Mouse (Mus musculus): ENCODE measurements at regions not wholly inside any gene's neighbourhood (a gene's known extent, or its start where the extent isn't known, plus 50 kb on each side); places are given as distances from the start of the nearest gene placed in this dataset.
"Not testable (repeated sequence)": the region's sequence is repeated elsewhere in the genome, so short reads cannot be mapped to it uniquely, and the experiment has no call there.

GRCm38 (mm10) chr13:26865930-26866555, 96.1 kb upstream of the Hdgfl1 start:
- DNase-seq (ENCODE audit: low spot score in 2 of 2), result no peak

DNA sequence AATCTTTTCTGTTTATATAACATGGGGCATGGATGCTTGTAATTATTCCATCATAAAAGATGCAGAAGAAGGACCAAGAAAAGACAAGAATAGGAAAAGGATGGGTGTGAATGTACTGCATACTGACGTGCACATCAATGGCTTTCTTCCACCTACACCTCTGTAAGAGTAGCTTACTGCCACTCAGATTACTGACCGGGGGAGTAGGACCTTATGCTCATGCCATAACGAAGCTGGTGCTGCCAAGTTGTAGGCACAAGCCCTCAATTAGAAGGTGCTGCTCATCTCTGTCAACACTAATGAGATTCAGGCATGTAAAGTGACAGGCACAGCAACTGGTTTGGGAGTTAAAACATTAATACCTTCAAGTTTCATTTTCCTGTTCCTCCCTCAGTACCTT, 97.8 kb upstream of the Hdgfl1 start:
- DNase-seq (ENCODE audit: low spot score in 2 of 2), result no peak

DNA sequence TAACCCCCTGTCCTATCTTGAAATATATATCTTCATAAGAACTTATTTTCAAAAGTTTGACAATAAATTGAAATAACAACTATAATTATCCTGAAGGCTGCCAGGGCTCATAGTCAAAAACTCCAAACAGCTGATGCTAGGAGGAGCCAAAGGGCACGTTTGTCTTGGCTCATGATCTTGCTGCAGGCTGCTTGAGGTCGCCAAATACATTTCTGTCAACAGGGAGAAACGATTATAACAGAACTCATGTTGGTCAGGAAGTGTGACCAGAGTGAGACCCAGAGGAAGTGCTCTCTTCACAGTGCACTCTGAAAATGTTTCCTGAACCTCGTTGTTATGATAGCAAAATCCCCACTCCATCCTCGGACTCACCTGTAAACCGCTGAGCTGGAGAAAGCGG, 140.9 kb upstream of the Prl start:
- peak in 1 of 2 experiments; percentile 11 for DNase-seq (ENCODE audit: low spot score in 2 of 2)

GRCm38 (mm10) chr13:26932695-26933438, 124.5 kb upstream of the Prl start:
- no peak for DNase-seq (ENCODE audit: low spot score in 2 of 2)

DNA sequence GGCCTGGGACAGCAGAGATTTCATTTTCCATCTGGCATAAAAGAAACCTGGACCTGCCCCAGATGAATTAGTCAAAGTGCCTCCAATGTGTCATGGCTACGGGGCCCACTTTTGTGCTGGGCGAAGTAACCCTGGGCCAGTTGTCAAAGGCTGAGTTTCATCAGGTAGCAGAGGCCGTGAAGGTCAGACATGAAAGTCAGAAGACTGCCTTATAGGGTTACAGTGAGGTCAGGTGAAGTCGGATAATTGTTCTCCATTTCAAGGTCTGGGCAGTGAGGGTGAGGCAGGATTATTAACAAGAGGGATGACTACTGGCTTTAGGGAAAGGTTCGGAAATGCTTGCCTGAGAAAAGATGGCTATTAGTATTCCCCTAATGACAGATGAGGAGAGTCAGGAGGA, 123.5 kb upstream of the Prl start:
- DNase-seq (ENCODE audit: low spot score in 2 of 2), result peak in 1 of 2 experiments; percentile 7

- no peak for DNase-seq (ENCODE audit: low spot score in 2 of 2)
These were observed 116.9 kb upstream of the Prl start for GRCm38 (mm10) chr13:26940436-26940835.

DNA sequence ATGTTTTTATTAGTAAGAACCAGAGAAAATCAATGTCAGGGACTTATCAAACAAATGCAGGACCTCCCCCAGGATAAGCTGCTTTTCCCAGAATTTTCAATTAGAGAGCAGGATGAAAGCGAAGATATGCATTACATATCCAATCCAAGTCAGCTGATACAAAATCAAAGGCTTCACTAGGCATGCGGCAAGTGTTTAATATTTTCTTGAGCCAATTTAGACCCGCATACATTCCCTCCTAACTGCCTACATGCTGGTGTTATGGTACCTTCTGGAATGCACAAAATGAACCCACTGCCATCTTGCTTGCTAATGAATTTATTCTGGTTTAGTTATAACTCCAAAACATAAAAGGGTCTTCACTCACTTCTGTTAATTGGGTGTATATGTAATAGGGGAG, 112.9 kb upstream of the Prl start:
- no peak for DNase-seq (ENCODE audit: low spot score in 2 of 2)

DNA sequence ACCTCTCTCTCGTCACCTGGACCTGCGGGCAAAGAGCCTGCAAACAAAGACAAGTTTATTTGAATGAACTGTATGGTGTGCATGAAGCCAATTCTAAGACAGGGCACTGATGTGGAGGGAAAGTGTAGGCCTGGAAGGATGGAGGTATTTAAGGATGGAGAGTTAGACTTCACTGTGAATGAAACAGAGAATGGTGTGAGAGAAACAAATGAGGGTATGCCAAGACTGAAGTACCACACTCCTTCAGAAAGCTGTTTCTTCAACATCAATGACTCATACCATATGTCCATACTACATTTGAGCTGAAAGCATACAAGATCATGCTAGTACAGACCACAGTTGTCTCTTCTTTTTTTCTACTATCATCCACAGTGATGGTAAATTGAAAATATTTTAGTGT, 105.9 kb upstream of the Prl start:
- DNase-seq (ENCODE audit: low spot score in 2 of 2), result no peak

DNA sequence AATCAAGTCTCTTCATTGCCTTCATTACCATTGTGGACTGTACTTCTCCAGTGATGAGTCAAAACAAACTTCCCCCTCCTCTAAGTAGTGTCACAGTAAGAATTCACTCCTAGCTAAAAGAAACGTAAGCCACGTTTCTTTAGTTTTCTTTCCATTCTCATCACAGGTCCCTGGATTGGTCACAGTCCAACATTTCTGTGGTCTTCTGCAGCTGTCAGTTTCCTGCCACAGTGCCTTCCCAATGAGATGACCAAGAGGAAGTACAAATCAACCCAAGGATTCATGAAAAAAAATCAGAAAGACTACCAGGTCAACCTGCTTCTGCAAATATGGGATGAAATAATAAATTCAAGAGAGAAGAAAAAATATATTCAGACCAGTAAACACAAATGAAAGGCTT, 103.5 kb upstream of the Prl start:
- DNase-seq (ENCODE audit: low spot score in 2 of 2), result no peak

DNA sequence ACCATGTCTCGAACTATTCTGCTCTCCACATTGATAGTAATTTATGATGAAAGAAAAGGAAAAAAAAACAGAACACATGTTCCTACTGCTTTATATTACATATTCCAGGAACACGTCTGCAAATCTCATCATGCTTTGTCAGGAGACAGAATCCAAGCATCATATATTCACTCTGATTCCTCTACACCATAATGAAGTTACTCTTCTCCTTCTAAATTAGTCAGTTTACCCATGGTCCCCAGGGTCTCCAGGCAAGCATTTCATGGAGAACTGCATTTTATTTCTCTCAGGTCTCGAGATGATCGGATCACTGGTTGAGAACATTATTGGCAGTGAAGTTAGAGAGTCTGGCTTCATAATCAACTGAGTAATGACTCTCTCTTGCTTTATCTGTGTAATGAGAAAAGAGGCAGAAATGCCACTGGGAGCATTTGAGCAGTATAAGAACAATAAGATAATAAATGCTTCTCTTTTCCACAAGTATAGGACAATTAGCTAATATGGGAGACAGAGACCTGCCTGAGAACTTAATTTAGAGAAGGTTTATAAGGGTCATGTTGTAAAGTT, 97.8 kb upstream of the Prl start:
- DNase-seq (ENCODE audit: low spot score in 2 of 2), result no peak

GRCm38 (mm10) chr13:26960531-26960930, 96.8 kb upstream of the Prl start:
- not testable (repeated sequence) for DNase-seq (ENCODE audit: low spot score in 2 of 2)

GRCm38 (mm10) chr13:26976024-26976423, 81.3 kb upstream of the Prl start:
- DNase-seq (ENCODE audit: low spot score in 2 of 2), result no peak

- no peak for DNase-seq (ENCODE audit: low spot score in 2 of 2)
These were observed 76.9 kb upstream of the Prl start for GRCm38 (mm10) chr13:26980475-26980874.
